Mouse (Mus musculus): Measurements from ENCODE around the gene Cdk14.

Gene Cdk14

DNA sequence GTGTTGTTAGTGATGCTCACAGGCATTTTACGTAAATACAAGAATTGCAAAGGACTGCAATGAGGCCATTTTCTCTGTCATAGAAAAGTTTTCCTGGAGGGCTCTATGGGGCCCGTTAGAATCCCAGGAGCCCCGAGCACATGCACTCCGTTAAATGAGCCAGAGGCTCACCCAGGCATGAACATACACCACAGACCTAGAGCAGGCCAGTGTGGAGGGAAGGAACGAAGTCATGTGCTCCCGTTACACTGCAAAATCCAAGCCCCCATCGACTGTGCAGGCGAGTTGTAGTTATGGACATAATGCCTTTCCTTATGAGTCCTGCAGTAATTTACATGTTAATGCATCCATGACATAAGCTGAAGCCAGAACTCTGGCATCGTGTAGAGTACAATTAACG lies 244.1 kb downstream of the Cdk14 start:
- DNase-seq: no peak

DNA sequence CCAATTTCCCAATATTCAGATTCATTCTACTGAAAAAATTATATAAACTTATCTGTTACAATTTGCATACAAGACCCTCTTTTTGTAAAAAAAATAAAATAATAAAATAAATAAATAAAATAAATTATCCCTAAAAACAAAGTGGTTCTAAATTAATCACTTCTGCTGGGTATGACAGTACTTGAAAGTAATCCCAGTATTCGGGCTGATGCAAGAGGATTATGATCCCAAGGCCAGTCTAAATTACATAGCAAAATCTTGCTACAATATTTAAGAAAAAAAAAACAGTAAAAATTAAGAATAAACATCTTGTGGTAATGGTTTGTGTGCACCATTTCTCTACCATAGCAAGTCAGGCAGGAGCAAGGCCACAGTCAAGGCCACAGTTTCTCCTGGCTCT lies 244.5 kb downstream of the Cdk14 start:
- DNase-seq: no peak

DNA sequence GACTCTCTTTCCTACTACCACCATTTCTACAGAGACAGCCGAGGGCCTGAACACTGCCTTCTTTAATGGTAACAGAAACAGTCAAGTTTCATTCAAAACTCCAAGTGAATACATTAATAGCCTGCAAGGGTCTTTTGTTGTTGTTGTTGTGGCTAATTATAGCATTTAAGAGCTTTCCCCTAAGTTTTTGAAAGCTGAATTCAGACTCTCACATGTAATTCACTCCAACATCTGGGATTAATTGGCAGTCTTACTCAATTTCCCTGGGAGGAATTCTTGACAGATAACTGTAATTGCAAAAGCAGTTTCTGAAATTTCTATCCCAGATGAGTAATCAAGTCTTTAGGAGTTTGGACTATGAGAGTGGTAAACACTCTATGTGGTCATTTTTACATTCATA lies 245.0 kb downstream of the Cdk14 start:
- no peak for DNase-seq

DNA sequence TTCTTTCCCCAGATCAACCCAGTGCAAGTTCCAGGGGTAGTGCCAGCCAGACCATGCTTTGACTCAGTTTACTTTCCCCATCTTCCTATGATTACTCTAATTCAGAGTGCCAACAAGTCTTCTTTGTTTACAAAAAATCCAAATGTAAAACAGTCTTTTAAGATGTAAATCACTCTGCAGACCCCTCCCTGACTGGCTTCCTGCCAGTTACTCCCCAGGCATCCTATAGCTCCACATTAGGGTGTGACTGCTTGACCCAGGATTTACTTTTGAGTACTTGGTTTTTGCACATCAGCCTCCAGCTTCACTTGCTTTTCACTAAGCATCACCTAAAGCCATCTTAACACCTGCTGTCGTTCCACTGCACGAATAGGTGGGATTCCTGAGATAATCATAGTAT lies 254.0 kb downstream of the Cdk14 start:
- DNase-seq: no peak

DNA sequence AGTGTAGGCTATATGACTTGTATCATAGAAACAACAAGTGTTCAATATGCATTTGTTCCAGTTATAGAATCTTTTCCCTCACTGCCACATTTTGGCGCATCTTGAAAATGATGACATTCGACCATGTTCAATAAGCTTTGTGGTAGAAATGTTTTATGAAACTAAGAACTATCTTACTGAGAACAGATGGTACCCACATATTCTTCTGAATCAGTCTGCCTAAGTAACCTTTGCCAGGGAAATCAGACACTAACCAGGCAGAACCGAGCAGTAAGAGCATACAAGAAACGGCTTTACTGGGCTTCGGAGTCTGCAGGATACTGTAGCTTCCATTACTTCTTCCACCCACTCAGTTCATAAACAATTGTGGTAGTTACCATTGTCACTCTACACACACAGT lies 255.8 kb downstream of the Cdk14 start:
- no peak for DNase-seq

DNA sequence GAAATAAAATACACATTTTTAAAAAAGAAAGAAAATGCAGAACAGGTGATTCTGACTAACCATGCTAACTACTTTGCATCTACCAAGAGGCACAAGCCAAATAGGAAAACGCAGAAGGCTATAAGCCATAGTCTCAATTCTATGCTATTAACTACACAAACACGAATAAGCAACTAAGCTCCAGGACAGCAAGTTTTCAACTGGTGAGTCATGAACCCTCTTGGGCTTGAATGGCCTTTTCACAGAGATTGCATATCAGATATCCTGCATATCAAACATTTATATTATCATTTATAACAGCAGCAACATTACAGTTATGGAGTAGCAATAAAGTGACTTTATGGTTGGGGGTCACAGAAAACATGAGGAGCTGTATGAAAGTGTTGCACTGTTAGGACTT lies 256.3 kb downstream of the Cdk14 start:
- no peak for DNase-seq

DNA sequence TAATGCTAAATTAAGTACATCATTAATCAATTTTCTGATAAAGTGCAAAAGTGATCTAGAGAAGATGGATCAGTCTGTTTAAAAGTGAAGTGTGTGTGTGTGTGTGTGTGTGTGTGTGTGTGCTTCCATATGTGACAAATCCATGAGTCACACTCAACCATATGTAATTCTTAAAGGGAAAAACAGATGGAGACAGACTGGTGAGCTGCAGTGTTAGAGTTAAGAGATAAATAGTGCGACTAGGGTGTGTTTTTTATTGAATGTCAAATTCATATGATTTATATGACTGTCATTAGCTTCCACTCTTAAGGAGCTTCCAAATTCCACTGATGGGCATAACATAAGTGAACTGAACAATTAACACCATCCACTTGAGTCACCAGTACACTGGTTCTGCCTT lies 260.6 kb downstream of the Cdk14 start:
- no peak for DNase-seq

DNA sequence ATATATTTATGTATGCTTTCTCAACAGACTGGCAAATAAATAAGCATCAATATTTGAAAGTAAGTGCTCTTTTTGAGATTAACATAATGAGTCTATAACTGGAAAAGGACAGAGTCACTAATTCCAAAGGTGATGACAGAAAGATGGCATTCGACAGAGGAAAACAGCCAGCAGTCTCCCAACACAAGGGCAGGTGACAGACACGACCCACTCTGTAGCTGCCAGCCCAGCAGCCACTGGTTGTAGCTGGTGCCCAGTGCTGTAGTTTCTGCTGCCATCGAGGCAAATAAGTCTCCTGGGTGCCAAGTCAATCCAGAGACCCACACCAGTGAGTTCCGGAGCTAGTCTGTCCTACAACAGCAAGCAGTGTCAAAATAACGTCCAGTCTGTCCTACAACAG lies 280.3 kb downstream of the Cdk14 start:
- DNase-seq: no peak

DNA sequence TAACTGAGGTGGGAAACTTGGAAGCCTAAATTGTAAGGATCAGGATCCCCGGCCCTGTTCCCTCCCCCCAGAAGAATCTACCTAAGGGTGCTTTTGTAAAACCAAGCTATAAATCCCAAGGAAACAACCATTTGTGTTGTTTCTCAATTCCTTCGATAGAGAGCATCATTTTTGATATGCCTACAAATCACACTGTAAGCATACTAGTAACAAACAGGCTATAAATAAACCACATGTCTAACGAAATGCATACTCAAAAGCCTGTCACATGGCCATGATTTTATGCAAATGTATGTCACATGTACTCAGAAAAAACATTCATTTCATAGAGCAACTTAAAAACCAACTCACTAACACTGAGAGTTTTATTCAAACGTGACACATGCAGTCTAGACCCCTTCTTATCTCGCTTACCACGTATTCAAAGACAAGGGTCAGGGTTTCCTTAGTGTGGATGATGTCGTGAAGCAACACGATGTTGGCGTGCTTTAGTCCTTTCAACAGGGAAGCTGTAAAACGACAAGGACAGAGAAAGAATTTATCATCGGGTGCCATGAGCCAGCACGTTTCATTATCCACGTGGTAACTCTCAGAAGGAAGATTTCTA lies 285.1 kb downstream of the Cdk14 start:
- no peak for DNase-seq

DNA sequence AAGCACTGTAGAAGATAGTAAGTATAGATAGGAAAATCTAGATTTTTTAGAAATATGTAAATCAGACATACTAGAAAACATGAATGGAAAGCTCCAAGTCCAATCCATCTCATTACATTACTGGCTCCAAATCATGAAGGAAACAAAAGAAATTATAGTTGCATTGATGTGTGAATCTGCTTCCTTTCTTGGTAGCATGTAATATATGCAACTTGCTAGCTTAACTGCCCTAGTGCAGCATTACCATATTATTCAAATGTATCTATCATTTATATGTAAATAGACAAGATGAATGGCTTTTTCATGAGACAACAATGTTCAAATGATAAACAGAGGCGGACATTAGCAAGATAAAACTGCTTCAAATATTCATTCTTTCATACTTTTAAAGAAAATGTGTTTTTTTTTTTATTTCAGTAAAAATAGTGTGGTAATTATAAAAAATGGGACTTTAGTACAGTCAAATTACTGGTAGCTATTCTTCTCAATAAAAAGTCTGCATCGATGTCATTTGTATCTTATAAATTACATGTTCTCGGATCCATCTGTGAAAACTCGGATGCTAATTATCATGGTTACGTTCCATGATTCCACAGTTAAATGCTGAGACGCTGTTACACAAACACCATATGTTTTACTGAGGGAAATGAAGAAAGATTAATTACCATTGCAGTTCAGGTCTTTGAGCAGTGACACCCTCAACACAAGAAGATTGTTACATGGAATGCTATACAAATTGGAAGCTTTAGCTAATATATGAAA lies 285.8 kb downstream of the Cdk14 start:
- no peak for DNase-seq

DNA sequence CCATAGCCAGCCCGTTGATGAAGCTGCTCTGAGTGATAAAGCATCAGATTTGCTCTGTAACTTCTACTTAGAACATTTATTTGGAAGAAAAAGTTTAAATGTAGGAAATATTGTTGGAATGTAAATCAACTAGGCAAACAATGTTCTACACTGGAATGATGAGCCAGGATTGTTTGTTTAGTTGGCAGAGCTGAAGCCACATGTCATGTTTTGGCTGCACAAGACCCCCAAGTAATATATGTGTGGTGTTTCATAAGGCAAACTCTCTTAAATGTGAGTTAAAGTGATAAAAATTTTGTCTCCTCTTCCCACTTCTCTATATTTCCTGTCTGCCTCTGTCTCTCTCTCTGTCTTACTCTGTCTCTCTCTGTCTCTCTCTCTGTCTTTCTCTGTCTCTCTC lies 291.3 kb downstream of the Cdk14 start:
- no peak for DNase-seq

DNA sequence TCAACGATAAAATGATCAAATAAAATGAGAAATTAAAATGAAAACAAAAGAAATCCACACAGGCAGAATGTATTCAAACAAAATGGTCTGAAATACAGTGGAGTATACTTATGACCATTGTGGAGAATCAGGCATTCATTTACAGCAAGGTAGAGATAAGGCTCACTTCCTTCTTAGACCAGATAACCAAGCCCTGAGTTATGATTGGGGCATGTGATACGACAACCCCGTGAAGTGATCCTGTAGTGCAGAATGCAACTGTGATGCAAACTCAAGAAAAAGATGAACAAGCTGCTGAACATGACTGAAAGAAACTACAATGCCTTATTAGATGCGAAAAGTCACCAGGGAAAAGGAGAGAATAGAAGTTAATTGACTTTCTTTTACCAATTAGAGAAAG lies 295.5 kb downstream of the Cdk14 start:
- no peak for DNase-seq

DNA sequence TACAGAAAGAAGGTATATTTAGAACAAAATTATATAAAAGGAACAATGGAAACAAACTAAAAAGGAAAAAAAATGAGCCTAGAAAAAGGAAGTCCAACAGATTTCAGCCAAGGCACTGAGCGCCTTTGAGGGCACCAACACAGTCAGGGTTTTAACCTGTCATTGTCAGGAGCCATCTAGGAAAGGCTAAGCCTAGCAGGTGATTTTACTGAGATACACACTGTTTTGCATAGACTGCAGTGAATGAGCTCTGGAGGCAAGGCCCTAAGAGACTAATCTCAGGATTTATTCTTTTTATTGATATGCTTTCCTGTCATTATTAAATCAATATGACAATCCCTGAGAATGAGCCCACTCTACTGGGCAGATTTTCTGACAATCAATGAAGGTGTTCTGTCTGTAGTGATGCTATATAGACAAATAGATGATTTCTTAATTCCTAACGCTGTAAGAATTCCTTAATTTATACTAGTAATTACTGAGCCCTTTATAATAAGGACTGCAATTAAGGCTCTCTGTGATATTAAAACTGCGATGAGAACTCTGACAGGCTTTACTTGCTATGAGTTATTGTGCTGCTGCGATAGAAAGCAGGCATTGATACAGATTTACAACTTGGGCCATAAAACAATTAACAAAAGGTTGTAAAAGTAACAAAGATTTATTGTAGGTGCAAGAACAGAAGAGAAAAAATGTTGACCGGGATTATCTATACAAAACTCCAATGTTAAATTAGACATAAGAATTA lies 303.2 kb downstream of the Cdk14 start:
- no peak for DNase-seq

DNA sequence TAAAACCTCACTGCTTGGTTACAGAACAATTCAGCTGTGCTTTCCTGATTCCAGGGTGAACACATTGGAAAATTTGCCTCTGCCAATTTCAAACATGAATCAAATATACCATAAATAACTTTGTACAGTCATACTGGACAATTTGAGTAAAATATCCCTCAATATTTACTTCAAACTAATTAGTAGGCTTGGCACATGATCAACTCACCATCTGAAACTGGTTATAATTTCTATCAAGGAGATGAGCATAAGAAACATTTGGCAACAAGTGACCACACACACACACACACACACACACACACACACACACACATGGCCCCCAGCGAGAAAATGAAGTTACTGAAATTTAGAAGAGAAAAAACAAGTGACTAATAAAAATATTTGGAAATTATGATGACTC lies 304.6 kb downstream of the Cdk14 start:
- DNase-seq: no peak

DNA sequence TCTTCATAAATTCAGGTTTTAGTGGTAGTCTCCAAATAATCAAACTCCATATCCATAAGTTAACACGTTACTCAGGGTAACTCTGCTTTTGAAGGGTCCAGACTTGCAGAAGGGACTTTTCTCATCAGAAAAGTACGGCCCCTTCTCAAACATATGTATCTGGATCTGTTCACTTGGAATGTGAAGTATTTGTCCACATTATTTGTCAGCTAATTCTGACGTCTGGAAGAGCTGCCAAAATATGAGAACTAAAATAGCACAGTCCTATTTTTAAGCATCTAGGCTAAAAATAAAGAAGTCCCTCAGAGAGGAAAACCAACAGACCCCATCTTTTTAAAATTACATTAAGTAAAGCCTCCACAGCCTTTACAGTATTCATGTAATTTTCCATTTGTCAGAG lies 310.5 kb downstream of the Cdk14 start:
- no peak for DNase-seq

DNA sequence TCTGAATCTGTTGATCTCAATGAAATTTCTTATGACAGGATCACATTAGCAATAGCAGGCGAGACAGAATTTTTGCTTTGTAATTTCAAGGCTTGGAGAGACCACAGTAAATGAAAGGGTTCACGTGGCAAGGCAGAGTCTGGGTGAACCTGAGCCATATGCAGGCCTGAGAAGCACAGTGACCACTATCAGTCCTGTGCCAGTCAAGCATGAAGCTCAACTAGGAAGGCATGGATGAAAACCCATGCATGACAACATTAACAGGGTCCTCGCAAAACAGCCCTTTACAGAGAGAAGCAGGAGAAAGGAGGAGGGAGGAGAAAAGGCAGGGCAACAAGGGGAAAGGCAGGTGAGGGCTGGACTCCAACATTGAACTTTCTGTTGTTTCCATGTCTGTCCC lies 311.1 kb downstream of the Cdk14 start:
- DNase-seq: no peak

DNA sequence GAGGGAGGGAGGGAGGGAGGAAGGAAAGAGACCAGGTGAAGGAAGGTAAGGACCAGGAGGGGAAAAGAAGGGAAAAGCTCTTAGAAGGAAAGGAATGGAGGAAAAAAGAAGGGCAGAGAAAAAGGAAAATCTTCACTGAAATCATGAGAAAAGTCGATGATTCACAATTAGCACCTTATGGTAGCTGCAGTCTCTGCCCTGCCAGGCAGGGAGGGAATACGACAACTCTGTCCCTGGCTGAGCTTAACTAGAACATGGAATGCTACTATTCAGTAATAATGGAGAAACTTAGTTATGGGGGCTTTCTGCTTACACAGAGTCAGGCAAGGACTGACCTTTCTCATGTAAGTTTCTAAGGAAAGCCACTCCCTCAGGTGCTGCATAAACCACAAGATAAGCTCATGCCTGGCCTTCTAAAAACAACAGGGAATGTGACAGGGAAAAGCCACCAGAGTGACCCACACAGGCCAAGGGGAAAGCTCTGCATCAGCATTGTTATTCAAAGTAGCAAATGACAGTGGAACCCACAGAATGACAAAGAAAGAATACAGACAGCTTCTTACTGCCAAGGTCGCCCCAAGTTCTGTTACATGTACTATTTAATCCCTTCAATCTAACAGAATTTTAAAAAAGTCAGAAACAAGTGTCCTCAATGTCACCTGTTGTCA lies 323.7 kb downstream of the Cdk14 start:
- DNase-seq: no peak

DNA sequence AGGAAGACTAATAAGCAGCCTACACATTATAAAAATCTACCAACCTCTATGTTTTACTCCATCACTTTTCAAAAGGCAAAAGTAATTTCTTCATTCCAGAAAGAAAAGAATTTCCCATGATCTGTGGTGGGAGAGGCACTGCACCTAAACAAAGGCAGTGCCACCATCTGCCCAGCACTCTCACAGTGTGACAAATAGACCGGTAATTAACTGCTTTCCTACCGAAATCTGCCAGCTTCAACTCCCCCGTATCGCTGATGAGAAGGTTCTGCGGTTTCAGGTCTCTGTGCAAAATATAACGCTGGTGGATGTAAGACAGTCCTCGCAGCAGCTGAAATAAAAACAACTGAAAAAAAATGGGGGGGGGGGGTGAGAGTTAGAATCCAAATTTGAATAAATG lies 327.4 kb downstream of the Cdk14 start:
- DNase-seq: no peak

DNA sequence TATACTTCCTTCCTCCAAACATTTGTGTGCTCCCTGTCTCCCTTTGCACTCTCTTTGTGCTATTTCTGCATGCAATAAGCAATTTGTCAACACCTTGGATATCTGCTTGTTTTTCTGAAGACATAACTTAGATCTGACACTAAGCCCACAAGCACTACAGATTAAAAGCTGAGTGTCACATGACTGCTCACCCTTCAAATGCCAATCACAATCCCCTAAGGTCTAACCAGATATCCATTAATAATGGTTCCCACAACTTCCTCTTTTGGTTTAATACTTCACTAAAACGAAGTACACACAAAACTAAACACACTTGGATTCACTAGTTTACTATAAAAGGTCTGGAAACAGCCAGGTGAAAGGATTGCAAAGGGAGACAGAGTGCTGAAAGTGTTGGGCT lies 348.6 kb downstream of the Cdk14 start:
- DNase-seq: no peak

DNA sequence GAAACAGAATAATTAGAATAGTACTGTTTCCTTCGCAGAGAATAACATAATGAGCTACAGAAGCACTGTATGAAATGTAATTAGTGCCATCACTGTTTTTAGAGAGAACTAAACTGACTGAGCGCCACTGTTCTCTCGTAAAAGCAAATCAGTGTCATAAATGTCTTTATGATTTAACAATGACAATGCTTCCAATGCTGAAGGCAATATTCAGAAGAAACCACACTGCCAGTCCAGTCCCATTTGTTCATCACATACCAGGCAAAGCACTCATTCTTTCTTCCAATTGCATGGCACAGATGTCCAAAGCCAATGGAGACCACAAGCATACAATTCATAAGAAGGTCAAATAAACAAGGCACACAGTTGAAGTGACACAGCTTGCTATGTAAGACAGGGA lies 355.4 kb downstream of the Cdk14 start:
- DNase-seq: no peak

DNA sequence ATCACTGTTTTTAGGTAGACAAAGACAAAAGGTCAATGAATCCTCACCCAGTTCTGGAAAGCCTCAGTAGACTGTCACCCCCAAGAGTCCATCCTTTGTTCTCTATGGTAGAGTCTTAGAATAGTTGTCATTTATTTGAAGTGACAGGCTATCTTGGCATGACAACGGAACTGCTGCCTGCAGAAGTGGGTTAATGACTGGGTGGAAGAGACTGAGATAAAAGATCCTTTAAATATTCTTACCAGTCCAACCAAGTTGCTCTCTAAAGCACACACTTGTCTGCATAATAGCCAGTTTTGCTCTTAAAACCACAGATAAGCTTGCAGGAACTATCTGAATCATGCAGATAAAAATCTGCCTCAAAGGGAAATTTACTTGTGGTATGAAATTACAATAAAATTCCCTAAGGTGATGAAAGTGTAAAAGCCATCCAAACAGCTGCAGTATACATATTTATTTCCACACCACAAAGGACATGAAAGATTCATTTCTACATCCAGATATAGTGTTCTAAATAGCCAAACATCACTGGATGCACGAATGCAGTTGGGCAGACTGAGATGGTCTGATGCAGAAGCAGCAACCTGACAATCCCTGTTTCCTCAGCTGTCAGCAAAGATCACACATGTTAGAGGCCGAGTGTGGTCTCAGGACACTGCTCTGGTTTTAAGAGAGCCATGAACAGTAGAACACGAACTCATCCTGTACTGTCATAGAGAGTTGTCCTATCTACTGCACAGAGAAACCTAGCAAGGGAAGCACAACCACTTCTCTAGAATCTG lies 363.8 kb downstream of the Cdk14 start:
- DNase-seq: no peak

DNA sequence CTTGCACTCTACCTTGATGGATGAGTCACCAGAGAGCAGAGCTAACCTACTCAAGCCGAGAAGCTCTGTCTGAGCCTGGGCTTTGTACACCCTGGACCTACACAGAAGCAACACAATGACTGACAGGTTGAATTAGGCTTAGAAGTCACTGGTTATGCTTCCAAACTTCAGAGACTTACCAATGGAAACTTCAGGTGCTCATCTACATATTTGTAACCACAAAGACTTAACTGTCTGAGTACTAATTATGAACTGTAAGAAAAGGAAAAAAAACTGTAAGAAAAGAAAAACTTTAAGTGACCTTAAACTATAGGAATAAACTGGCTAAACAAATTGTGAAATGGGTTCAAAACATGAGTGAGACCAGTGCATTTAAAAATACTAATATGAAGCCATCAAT lies 364.6 kb downstream of the Cdk14 start:
- DNase-seq: no peak

DNA sequence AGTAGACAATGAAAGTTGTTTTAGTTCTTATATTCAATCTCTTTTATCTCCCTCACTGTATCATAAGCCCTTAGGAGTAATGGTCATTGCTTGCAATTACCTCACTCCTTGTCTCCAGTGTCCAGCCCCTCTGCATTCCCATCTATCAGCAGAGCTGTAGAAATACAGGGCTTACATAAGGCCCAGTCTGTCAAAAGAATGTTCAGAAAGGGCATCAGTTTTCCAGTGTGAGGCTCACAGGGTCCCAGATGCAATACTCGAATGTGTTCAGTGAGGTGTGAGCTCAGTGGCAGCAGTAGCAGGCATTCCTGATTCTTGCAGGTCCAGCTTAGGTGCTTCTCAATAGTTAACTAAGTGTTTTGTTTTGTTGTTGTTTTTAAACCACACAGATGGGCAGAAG lies 365.8 kb downstream of the Cdk14 start:
- no peak for DNase-seq
